Mouse (Mus musculus): ENCODE results near the gene Map3k5. TPM values are rescaled to one million over a fixed set of nuclear protein-coding genes. Genes with fewer than 3 reads are reported as not detected.

The Map3k5 gene
- total RNA-seq, 2 experiments from 2014 or later = 6.3 to 6.7 TPM

GRCm38 (mm10) chr10:20076541-20077469, 142.5 kb downstream of the Map3k5 start:
- intact Hi-C loops (cut with DNase I) = no loop called here
- DNase-seq = no peak

- no peak for DNase-seq
These were observed 144.1 kb downstream of the Map3k5 start for GRCm38 (mm10) chr10:20078350-20078749.

GRCm38 (mm10) chr10:20087841-20088240, 153.6 kb downstream of the Map3k5 start:
- intact Hi-C loops (cut with DNase I) = no loop called here
- DNase-seq = no peak

More at GRCm38 (mm10) chr10:20078350-20078749, 144.1 kb downstream of the Map3k5 start:
- intact Hi-C loops (cut with DNase I) = no loop called here

- intact Hi-C loops (cut with DNase I) = no loop called here
- DNase-seq = no peak
These were observed 154.8 kb downstream of the Map3k5 start for GRCm38 (mm10) chr10:20089026-20089425.

- DNase-seq = no peak
- intact Hi-C loops (cut with DNase I) = no loop called here
These were observed 155.9 kb downstream of the Map3k5 start for GRCm38 (mm10) chr10:20090171-20090570.

- DNase-seq = no peak
These were observed 157.1 kb downstream of the Map3k5 start for GRCm38 (mm10) chr10:20091416-20091815.

GRCm38 (mm10) chr10:20092371-20092770, 158.1 kb downstream of the Map3k5 start:
- intact Hi-C loops (cut with DNase I) = no loop called here
- DNase-seq = no peak

More at GRCm38 (mm10) chr10:20091416-20091815, 157.1 kb downstream of the Map3k5 start:
- intact Hi-C loops (cut with DNase I) = no loop called here

- intact Hi-C loops (cut with DNase I) = no loop called here
- DNase-seq = no peak
These were observed 167.2 kb downstream of the Map3k5 start for GRCm38 (mm10) chr10:20101456-20101855.

- DNase-seq = peak; percentile 55 to 65
- intact Hi-C loops (cut with DNase I) = no loop called here
These were observed 170.1 kb downstream of the Map3k5 start for GRCm38 (mm10) chr10:20104271-20104931.

GRCm38 (mm10) chr10:20105575-20105974, 171.3 kb downstream of the Map3k5 start:
- no peak for DNase-seq
- intact Hi-C loops (cut with DNase I) = no loop called here

- no peak for DNase-seq
- intact Hi-C loops (cut with DNase I) = no loop called here
These were observed 172.8 kb downstream of the Map3k5 start for GRCm38 (mm10) chr10:20107031-20107430.

- intact Hi-C loops (cut with DNase I) = no loop called here
- DNase-seq = no peak
These were observed 177.2 kb downstream of the Map3k5 start for GRCm38 (mm10) chr10:20111508-20111907.

GRCm38 (mm10) chr10:20112026-20112973, 178.0 kb downstream of the Map3k5 start:
- intact Hi-C loops (cut with DNase I) = no loop called here
- DNase-seq = no peak

GRCm38 (mm10) chr10:20119504-20120425, 185.5 kb downstream of the Map3k5 start:
- no peak for DNase-seq
- intact Hi-C loops (cut with DNase I) = loop anchor here (5.0 kb wide), 1 partner anchor 187 kb away; the partner anchor contains the start of gene Map3k5

- intact Hi-C loops (cut with DNase I) = loop anchor here (5.0 kb wide), 1 partner anchor 190 kb away; the partner anchor contains the start of gene Map3k5
- no peak for DNase-seq
These were observed 187.7 kb downstream of the Map3k5 start for GRCm38 (mm10) chr10:20121981-20122380.

- intact Hi-C loops (cut with DNase I) = loop anchor here (5.0 kb wide), 1 partner anchor 191 kb away; the partner anchor contains the start of gene Map3k5
- DNase-seq = no peak
These were observed 189.1 kb downstream of the Map3k5 start for GRCm38 (mm10) chr10:20123401-20123800.

GRCm38 (mm10) chr10:20124576-20124975, 190.3 kb downstream of the Map3k5 start:
- DNase-seq = no peak
- intact Hi-C loops (cut with DNase I) = loop anchor here (5.0 kb wide), 1 partner anchor 192 kb away; the partner anchor contains the start of gene Map3k5

- intact Hi-C loops (cut with DNase I) = loop anchor here (5.0 kb wide), 1 partner anchor 413 kb away; the partner anchor contains the start of gene Il20ra
- peak in 1 of 2 experiments; percentile 22 for DNase-seq
These were observed 191.0 kb downstream of the Map3k5 start for GRCm38 (mm10) chr10:20125226-20125625.

All from gastrocnemius, postnatal 36 days (tissue).